Mouse (Mus musculus) bone marrow macrophage, adult 2 months (primary cell): ENCODE results near the gene Mas1.

Experiments used
- CTCF ChIP-seq: IDR thresholded peaks from 2 replicates; pipeline ENCODE4 v1.5.1; 2012; ENCODE audit warnings: low read depth, mild to moderate bottlenecking, low read length, moderate library complexity
- POLR2A ChIP-seq: IDR thresholded peaks from 2 replicates; pipeline ENCODE4 v1.6.1; 2012; ENCODE audit warnings: mild to moderate bottlenecking, low read depth, low read length, borderline replicate concordance

DNA sequence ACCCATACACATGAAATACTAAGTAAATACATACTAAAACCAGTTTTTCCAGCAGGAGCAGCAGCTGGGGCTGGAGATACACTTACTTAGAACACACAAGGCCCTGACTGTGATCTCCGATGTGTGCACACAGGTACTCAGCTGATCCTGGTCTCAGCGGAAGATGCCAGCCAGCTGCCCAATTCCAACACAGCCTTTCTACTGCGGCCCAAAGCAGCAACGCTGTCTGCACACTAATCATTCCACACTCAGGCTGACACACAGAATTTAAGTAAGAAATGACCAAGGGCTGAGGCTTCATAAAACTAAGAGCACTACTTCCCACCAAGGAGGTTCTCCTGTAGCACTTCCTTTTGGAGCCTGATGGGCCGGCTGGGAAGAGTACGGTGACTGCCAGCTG is 34.3 kb upstream of the Mas1 start:
- no peak for TF ChIP-seq POLR2A
- TF ChIP-seq CTCF = no peak
